Mouse (Mus musculus): ENCODE measurements around the gene Evl.

DNA sequence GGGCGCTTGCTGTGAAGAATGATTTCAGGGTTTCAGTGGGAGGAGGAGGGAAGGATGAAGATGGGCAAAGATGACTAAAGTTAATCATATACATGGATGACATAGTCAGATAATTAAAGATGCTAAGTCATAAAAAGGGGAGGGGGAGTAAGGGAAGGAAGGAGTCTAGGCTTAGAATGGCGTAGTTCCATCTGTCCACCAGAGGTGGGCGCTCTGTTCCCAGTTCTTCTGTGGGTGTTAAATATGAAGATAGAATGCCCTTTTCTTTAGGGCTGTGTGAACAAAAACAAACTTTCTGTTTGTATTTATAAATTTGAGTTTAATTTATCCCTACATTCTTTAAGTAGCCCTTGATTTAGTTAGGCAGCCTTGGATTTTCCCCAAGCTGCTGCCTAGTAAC, 8.7 kb downstream of the Evl start:
- peak; percentile 45; the same call in 1 of the 2 replicates for TF ChIP-seq CTCF (IDR thresholded peaks at IDR 0.05; ENCODE audit: insufficient read depth, low read length)
- no peak for TF ChIP-seq POLR2A (IDR thresholded peaks at IDR 0.05; ENCODE audit: borderline replicate concordance, extremely low read depth, low read depth, low read length)

All from lung, adult 2 months (tissue).